Mouse (Mus musculus) liver, embryonic 14.5 days (tissue): Measurements from ENCODE around the gene Btbd19.

Experiments
- CTCF ChIP-seq: IDR thresholded peaks from 2 replicates; pipeline ENCODE4 v1.5.1; 2016; ENCODE audit warnings: antibody characterized with exemption, low read depth, control low read depth
- EP300 ChIP-seq: IDR thresholded peaks from 2 replicates; pipeline ENCODE4 v1.6.1; 2016; ENCODE audit warnings: antibody characterized with exemption, low read depth

GRCm38 (mm10) chr4:117098764-117099036 lies 26.8 kb downstream of the Btbd19 start:
- TF ChIP-seq EP300, result no peak
- no peak for TF ChIP-seq CTCF
